Mouse (Mus musculus): Measurements from ENCODE around the gene Tent5b. TPM values are rescaled to one million over a fixed set of nuclear protein-coding genes. Genes with fewer than 3 reads are reported as not detected.
A peak's percentile ranks its signal among the peaks of the same experiment; 100 is the strongest.

Gene Tent5b
- polyA plus RNA-seq, 1 experiment = 0.30 TPM

GRCm38 (mm10) chr4:133489489-133490245 is 9.7 kb downstream of the Tent5b start:
- Histone ChIP-seq H3K36me3 (ENCODE audit: control insufficient read depth, insufficient read depth, low read length) (no peaks in the 10 kb centered on the region), H3K4me1 (ENCODE audit: control insufficient read depth, insufficient read depth, insufficient read length) (no peaks in the 10 kb centered on the region), H3K27ac (ENCODE audit: insufficient read depth, low read length) (no peak overlapping the region), H3K4me3 (ENCODE audit: extremely low read depth, insufficient read depth, insufficient read length) (no peak overlapping the region), H3K27me3 (ENCODE audit: control insufficient read depth, insufficient read depth, low read length) (no peaks in the 10 kb centered on the region)
- no peak for TF ChIP-seq POLR2A (IDR thresholded peaks at IDR 0.05; ENCODE audit: low read depth, low read length)
- no peak for TF ChIP-seq CTCF (IDR thresholded peaks at IDR 0.05; ENCODE audit: extremely low read depth, insufficient read depth, insufficient read length, insufficient replicate concordance)
- DNase-seq (ENCODE audit: low read depth in 1 of 2, low spot score in 2 of 2) = no peak
- WGBS = 83% methylated on average over 4 of the region's 4 CpGs

- 57% methylated on average over 10 of the region's 10 CpGs for WGBS
- H3K4me1 ChIP-seq (ENCODE audit: control insufficient read depth, insufficient read depth, insufficient read length) = no peaks in the 10 kb centered on the region
- TF ChIP-seq CTCF (IDR thresholded peaks at IDR 0.05; ENCODE audit: extremely low read depth, insufficient read depth, insufficient read length, insufficient replicate concordance) = no peak
- no peak overlapping the region for H3K27ac ChIP-seq (ENCODE audit: insufficient read depth, low read length)
- H3K36me3 ChIP-seq (ENCODE audit: control insufficient read depth, insufficient read depth, low read length) = no peaks in the 10 kb centered on the region
- DNase-seq (ENCODE audit: low read depth in 1 of 2, low spot score in 2 of 2) = no peak
- H3K27me3 ChIP-seq (ENCODE audit: control insufficient read depth, insufficient read depth, low read length) = no peaks in the 10 kb centered on the region
- H3K4me3 ChIP-seq (ENCODE audit: extremely low read depth, insufficient read depth, insufficient read length) = no peak overlapping the region
These were observed 11.9 kb downstream of the Tent5b start for GRCm38 (mm10) chr4:133491800-133492199.

- no peak overlapping the region; the same call in 1 of the 2 replicates for H3K27ac ChIP-seq (ENCODE audit: insufficient read depth, low read length)
- no peak for DNase-seq (ENCODE audit: low read depth in 1 of 2, low spot score in 2 of 2)
- 18% methylated on average over 12 of the region's 12 CpGs for WGBS
These were observed 14.0 kb downstream of the Tent5b start for GRCm38 (mm10) chr4:133493895-133494294.

GRCm38 (mm10) chr4:133494432-133494831 is 14.5 kb downstream of the Tent5b start:
- TF ChIP-seq POLR2A (IDR thresholded peaks at IDR 0.05; ENCODE audit: low read depth, low read length) (no peak), CTCF (IDR thresholded peaks at IDR 0.05; ENCODE audit: extremely low read depth, insufficient read depth, insufficient read length, insufficient replicate concordance) (peak; percentile 95)
- H3K4me1 ChIP-seq (ENCODE audit: control insufficient read depth, insufficient read depth, insufficient read length) = peaks cover 5% of the 10 kb centered on the region
- DNase-seq (ENCODE audit: low read depth in 1 of 2, low spot score in 2 of 2) = peak; percentile 65 to 82
- H3K27me3 ChIP-seq (ENCODE audit: control insufficient read depth, insufficient read depth, low read length) = peaks cover 17% of the 10 kb centered on the region
- no peaks in the 10 kb centered on the region for H3K36me3 ChIP-seq (ENCODE audit: control insufficient read depth, insufficient read depth, low read length)
- 1% methylated on average over 12 of the region's 12 CpGs for WGBS
- no peak overlapping the region; the same call in 1 of the 2 replicates for H3K27ac ChIP-seq (ENCODE audit: insufficient read depth, low read length)
- H3K4me3 ChIP-seq (ENCODE audit: extremely low read depth, insufficient read depth, insufficient read length) = peak overlapping the region; percentile 49

More at GRCm38 (mm10) chr4:133493895-133494294, 14.0 kb downstream of the Tent5b start:
- TF ChIP-seq POLR2A (IDR thresholded peaks at IDR 0.05; ENCODE audit: low read depth, low read length) (no peak), CTCF (IDR thresholded peaks at IDR 0.05; ENCODE audit: extremely low read depth, insufficient read depth, insufficient read length, insufficient replicate concordance) (no peak)
- peaks cover 5% of the 10 kb centered on the region for H3K4me1 ChIP-seq (ENCODE audit: control insufficient read depth, insufficient read depth, insufficient read length)
- H3K27me3 ChIP-seq (ENCODE audit: control insufficient read depth, insufficient read depth, low read length) = peaks cover 16% of the 10 kb centered on the region
- H3K36me3 ChIP-seq (ENCODE audit: control insufficient read depth, insufficient read depth, low read length) = no peaks in the 10 kb centered on the region
- H3K4me3 ChIP-seq (ENCODE audit: extremely low read depth, insufficient read depth, insufficient read length) = peak overlapping the region; percentile 49; the same call in 1 of the 2 replicates

- H3K27me3 ChIP-seq (ENCODE audit: control insufficient read depth, insufficient read depth, low read length) = peaks cover 17% of the 10 kb centered on the region
- 61% methylated on average over 4 of the region's 4 CpGs for WGBS
These were observed 14.9 kb downstream of the Tent5b start for GRCm38 (mm10) chr4:133494867-133495266.

GRCm38 (mm10) chr4:133495711-133496110 is 15.8 kb downstream of the Tent5b start:
- Histone ChIP-seq H3K36me3 (ENCODE audit: control insufficient read depth, insufficient read depth, low read length) (no peaks in the 10 kb centered on the region), H3K4me3 (ENCODE audit: extremely low read depth, insufficient read depth, insufficient read length) (no peak overlapping the region), H3K4me1 (ENCODE audit: control insufficient read depth, insufficient read depth, insufficient read length) (peaks cover 5% of the 10 kb centered on the region), H3K27me3 (ENCODE audit: control insufficient read depth, insufficient read depth, low read length) (peaks cover 17% of the 10 kb centered on the region), H3K27ac (ENCODE audit: insufficient read depth, low read length) (no peak overlapping the region)
- TF ChIP-seq POLR2A (IDR thresholded peaks at IDR 0.05; ENCODE audit: low read depth, low read length) (no peak), CTCF (IDR thresholded peaks at IDR 0.05; ENCODE audit: extremely low read depth, insufficient read depth, insufficient read length, insufficient replicate concordance) (no peak)
- no peak for DNase-seq (ENCODE audit: low read depth in 1 of 2, low spot score in 2 of 2)
- WGBS = 43% methylated on average over 7 of the region's 7 CpGs

More at GRCm38 (mm10) chr4:133494867-133495266, 14.9 kb downstream of the Tent5b start:
- DNase-seq (ENCODE audit: low read depth in 1 of 2, low spot score in 2 of 2) = no peak
- no peak for TF ChIP-seq POLR2A (IDR thresholded peaks at IDR 0.05; ENCODE audit: low read depth, low read length)
- no peak for TF ChIP-seq CTCF (IDR thresholded peaks at IDR 0.05; ENCODE audit: extremely low read depth, insufficient read depth, insufficient read length, insufficient replicate concordance)
- Histone ChIP-seq H3K4me3 (ENCODE audit: extremely low read depth, insufficient read depth, insufficient read length) (no peak overlapping the region), H3K27ac (ENCODE audit: insufficient read depth, low read length) (no peak overlapping the region), H3K4me1 (ENCODE audit: control insufficient read depth, insufficient read depth, insufficient read length) (peaks cover 5% of the 10 kb centered on the region), H3K36me3 (ENCODE audit: control insufficient read depth, insufficient read depth, low read length) (no peaks in the 10 kb centered on the region)

All from spleen, adult 2 months (tissue).